Mouse (Mus musculus) liver, embryonic 15.5 days (tissue): ENCODE results near the gene Lmod2. TPM values are rescaled to one million over a fixed set of nuclear protein-coding genes. Genes with fewer than 3 reads are reported as not detected.

Experiments
- ATAC-seq: fragments of 200-750 bp; cut with Nextera tagmentation; 2 replicates; pipeline ENCODE4 v1.8.0; 2017; ENCODE audit warnings: moderate number of reproducible peaks, mild to moderate bottlenecking, moderate library complexity; ENCODE audit not compliant: insufficient read depth
- H3K27ac ChIP-seq: fragments of 300-500 bp; sonication (generic); replicated peaks from 2 replicates; pipeline ENCODE4 v1.5.1; 2015; ENCODE audit warnings: mild to moderate bottlenecking, inconsistent platforms
- H3K27me3 ChIP-seq: fragments of 300-500 bp; sonication (generic); 2 replicates; pipeline ENCODE4 v1.6.1; 2015; ENCODE audit warnings: mild to moderate bottlenecking, inconsistent platforms
- H3K36me3 ChIP-seq: fragments of 300-500 bp; sonication (generic); replicated peaks from 2 replicates; pipeline ENCODE4 v1.6.1; 2015; ENCODE audit warnings: moderate library complexity, mild to moderate bottlenecking, inconsistent platforms
- H3K4me1 ChIP-seq: fragments of 300-500 bp; sonication (generic); replicated peaks from 2 replicates; pipeline ENCODE4 v1.6.1; 2015; ENCODE audit warnings: inconsistent platforms
- H3K4me2 ChIP-seq: fragments of 300-500 bp; sonication (generic); 2 replicates; pipeline ENCODE4 v1.6.1; 2015; ENCODE audit warnings: moderate library complexity, mild to moderate bottlenecking, inconsistent platforms
- H3K4me3 ChIP-seq: fragments of 300-500 bp; sonication (generic); replicated peaks from 2 replicates; pipeline ENCODE4 v1.5.1; 2015; ENCODE audit warnings: mild to moderate bottlenecking, inconsistent platforms
- H3K9ac ChIP-seq: fragments of 300-500 bp; sonication (generic); 2 replicates; pipeline ENCODE4 v1.6.1; 2015; ENCODE audit warnings: moderate library complexity, mild to moderate bottlenecking, inconsistent platforms
- H3K9me3 ChIP-seq: fragments of 300-500 bp; sonication (generic); replicated peaks from 2 replicates; pipeline ENCODE4 v1.6.1; 2016; ENCODE audit warnings: inconsistent platforms
- WGBS: fragments of 180-500 bp; shearing (Covaris S2); methylation state at CpG from one replicate; pipeline ENCODE4 v1.1.7; 2015; ENCODE audit warnings: mixed read lengths; ENCODE audit not compliant: insufficient replicate concordance; 5-methylcytosine and 5-hydroxymethylcytosine counted together
- polyA plus RNA-seq: library from polyadenylated mRNA; unstranded; fragments of >200 nt; fragmentation: Nextera tagmentation; extraction: Ambion mirVana; gene quantifications from 2 replicates; pipeline ENCODE4 v1.2.1, GENCODE M21; 2015

Lmod2 gene
- polyA plus RNA-seq, 1 experiment from 2014 or later, result 0.35 TPM

DNA sequence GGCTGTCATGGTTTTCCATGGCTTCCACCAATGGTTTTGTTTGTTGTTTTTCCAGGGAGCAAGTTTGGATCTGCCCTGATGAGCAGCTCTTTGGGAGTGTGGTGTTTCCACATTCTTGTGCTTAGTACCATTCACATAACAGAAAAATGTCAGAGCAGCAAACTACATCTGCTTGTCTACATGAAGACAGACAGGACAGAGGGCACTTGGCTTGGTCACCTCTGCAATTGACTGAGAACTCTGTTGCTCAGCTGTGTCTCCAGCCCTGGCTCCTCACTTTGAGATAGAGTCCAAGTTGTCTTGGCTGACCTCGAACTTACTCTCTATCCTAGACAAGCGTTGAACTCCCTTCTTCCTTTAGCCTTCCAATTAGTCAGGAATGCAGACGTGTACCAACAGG lies 4.8 kb downstream of the Lmod2 start:
- no peaks in the 10 kb centered on the region for H3K36me3 ChIP-seq
- H3K4me1 ChIP-seq, result no peaks in the 10 kb centered on the region
- ATAC-seq, result no peak
- no peaks in the 10 kb centered on the region for H3K27me3 ChIP-seq
- no peak overlapping the region for H3K27ac ChIP-seq
- WGBS, result 52% methylated on average over 3 of the region's 3 CpGs
- H3K4me2 ChIP-seq, result no peak overlapping the region
- H3K9me3 ChIP-seq, result no peaks in the 10 kb centered on the region
- no peak overlapping the region for H3K9ac ChIP-seq
- no peak overlapping the region for H3K4me3 ChIP-seq

- no peaks in the 10 kb centered on the region for H3K9me3 ChIP-seq
- no peak for ATAC-seq
- WGBS, result 63% methylated on average over 5 of the region's 5 CpGs
Measured at GRCm38 (mm10) chr6:24602993-24603392, 5.4 kb downstream of the Lmod2 start.

DNA sequence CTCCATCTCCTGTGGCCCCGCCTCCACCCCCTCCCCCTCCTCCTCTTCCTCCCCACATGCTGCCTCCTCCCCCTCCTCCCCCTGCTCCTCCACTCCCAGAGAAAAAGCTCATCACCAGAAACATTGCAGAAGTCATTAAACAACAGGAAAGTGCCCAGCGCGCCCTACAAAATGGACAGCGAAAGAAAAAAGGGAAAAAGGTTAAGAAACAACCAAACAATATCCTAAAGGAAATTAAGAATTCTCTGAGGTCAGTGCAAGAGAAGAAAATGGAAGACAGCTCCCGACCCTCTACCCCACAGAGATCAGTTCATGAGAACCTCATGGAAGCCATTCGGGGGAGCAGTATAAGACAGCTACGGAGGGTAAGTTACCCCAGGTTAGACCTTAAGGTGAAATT lies 6.7 kb downstream of the Lmod2 start:
- no peaks in the 10 kb centered on the region for H3K4me1 ChIP-seq
- ATAC-seq, result no peak
- H3K9ac ChIP-seq, result no peak overlapping the region
- no peak overlapping the region for H3K27ac ChIP-seq
- no peaks in the 10 kb centered on the region for H3K9me3 ChIP-seq
- no peak overlapping the region for H3K4me3 ChIP-seq
- H3K4me2 ChIP-seq, result no peak overlapping the region
- WGBS, result 73% methylated on average over 7 of the region's 7 CpGs
- no peaks in the 10 kb centered on the region for H3K27me3 ChIP-seq
- no peaks in the 10 kb centered on the region for H3K36me3 ChIP-seq

More at GRCm38 (mm10) chr6:24602993-24603392, 5.4 kb downstream of the Lmod2 start:
- no peak overlapping the region for H3K27ac ChIP-seq
- no peaks in the 10 kb centered on the region for H3K27me3 ChIP-seq
- no peak overlapping the region for H3K9ac ChIP-seq
- H3K4me2 ChIP-seq, result no peak overlapping the region
- H3K4me1 ChIP-seq, result no peaks in the 10 kb centered on the region
- H3K36me3 ChIP-seq, result no peaks in the 10 kb centered on the region
- H3K4me3 ChIP-seq, result no peak overlapping the region

- H3K27me3 ChIP-seq, result no peaks in the 10 kb centered on the region
- no peaks in the 10 kb centered on the region for H3K4me1 ChIP-seq
- WGBS, result 67% methylated on average over 8 of the region's 8 CpGs
- no peak overlapping the region for H3K4me2 ChIP-seq
- no peak overlapping the region for H3K4me3 ChIP-seq
- ATAC-seq, result no peak
- H3K9ac ChIP-seq, result no peak overlapping the region
- no peaks in the 10 kb centered on the region for H3K36me3 ChIP-seq
- H3K27ac ChIP-seq, result no peak overlapping the region
- no peaks in the 10 kb centered on the region for H3K9me3 ChIP-seq
Measured at GRCm38 (mm10) chr6:24605631-24606030, 8.1 kb downstream of the Lmod2 start.

GRCm38 (mm10) chr6:24606512-24606911 lies 8.9 kb downstream of the Lmod2 start:
- Histone ChIP-seq H3K4me2 (no peak overlapping the region), H3K27me3 (no peaks in the 10 kb centered on the region), H3K4me1 (no peaks in the 10 kb centered on the region), H3K9ac (no peak overlapping the region), H3K27ac (no peak overlapping the region), H3K4me3 (no peak overlapping the region), H3K9me3 (no peaks in the 10 kb centered on the region), H3K36me3 (no peaks in the 10 kb centered on the region)
- WGBS, result 65% methylated on average over 10 of the region's 10 CpGs
- ATAC-seq, result no peak

DNA sequence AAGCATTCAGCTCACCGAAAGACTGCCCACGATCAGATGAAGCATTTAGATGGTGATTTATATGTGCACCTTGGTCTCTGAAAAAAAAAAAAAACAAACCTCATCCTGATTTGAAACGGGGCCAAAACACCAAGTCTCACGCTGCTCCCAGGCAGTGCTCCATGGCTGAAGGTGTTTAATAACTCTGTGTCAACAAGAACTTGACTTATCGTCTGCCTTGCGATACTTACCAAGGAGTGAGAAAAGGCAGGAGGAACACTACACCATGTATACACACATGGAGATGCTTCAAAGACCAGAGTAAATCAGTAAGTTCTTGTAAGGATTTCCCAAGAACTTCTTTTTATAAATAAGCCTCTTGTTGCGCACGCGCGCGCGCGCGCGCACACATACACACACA lies 10.0 kb downstream of the Lmod2 start:
- no peaks in the 10 kb centered on the region for H3K4me1 ChIP-seq
- no peak overlapping the region for H3K4me2 ChIP-seq
- H3K27ac ChIP-seq, result no peak overlapping the region
- H3K9ac ChIP-seq, result no peak overlapping the region
- no peak overlapping the region for H3K4me3 ChIP-seq
- no peaks in the 10 kb centered on the region for H3K27me3 ChIP-seq
- ATAC-seq, result no peak
- peaks cover 3% of the 10 kb centered on the region; the same call in 1 of the 2 replicates for H3K36me3 ChIP-seq
- WGBS, result 86% methylated on average over 15 of the region's 15 CpGs
- H3K9me3 ChIP-seq, result no peaks in the 10 kb centered on the region

DNA sequence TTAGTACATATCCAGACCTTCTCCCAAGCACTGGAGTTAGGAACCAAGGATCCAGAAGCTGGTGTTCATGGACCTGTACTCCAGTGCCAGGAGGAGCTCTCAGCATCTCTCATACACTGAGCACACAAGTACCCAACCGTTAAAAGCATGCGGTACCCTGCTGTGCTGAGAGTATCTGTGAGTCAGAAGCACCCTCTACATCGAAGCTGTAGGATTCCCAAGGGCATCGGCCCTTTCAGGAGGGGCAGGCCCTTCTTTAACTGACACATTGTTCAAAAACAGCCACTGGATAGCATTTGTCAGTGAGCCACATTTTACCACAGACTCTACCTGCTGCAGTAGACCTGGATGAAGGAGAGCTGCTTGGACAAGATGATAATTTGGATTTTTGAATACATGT lies 10.6 kb downstream of the Lmod2 start:
- 71% methylated on average over 4 of the region's 4 CpGs for WGBS
- H3K4me2 ChIP-seq, result no peak overlapping the region
- H3K27me3 ChIP-seq, result no peaks in the 10 kb centered on the region
- H3K9ac ChIP-seq, result no peak overlapping the region
- H3K27ac ChIP-seq, result no peak overlapping the region
- no peak overlapping the region for H3K4me3 ChIP-seq
- no peaks in the 10 kb centered on the region for H3K9me3 ChIP-seq
- no peak for ATAC-seq
- peaks cover 7% of the 10 kb centered on the region for H3K36me3 ChIP-seq
- H3K4me1 ChIP-seq, result no peaks in the 10 kb centered on the region

- Histone ChIP-seq H3K4me2 (no peak overlapping the region), H3K9me3 (no peaks in the 10 kb centered on the region), H3K4me3 (no peak overlapping the region), H3K4me1 (no peaks in the 10 kb centered on the region), H3K9ac (no peak overlapping the region), H3K36me3 (peaks cover 12% of the 10 kb centered on the region), H3K27me3 (no peaks in the 10 kb centered on the region), H3K27ac (no peak overlapping the region)
- no peak for ATAC-seq
- WGBS, result 71% methylated on average over 3 of the region's 3 CpGs
Measured at GRCm38 (mm10) chr6:24608682-24609081, 11.1 kb downstream of the Lmod2 start.

GRCm38 (mm10) chr6:24609531-24609930 lies 12.0 kb downstream of the Lmod2 start:
- H3K36me3 ChIP-seq, result peaks cover 18% of the 10 kb centered on the region
- WGBS, result 60% methylated on average over 4 of the region's 4 CpGs
- H3K4me1 ChIP-seq, result no peaks in the 10 kb centered on the region
- no peak overlapping the region for H3K4me2 ChIP-seq
- H3K4me3 ChIP-seq, result no peak overlapping the region
- no peak overlapping the region for H3K9ac ChIP-seq
- H3K27me3 ChIP-seq, result no peaks in the 10 kb centered on the region
- no peaks in the 10 kb centered on the region for H3K9me3 ChIP-seq
- no peak for ATAC-seq
- H3K27ac ChIP-seq, result no peak overlapping the region

- H3K9me3 ChIP-seq, result no peaks in the 10 kb centered on the region
- H3K27ac ChIP-seq, result no peak overlapping the region
- H3K36me3 ChIP-seq, result peaks cover 27% of the 10 kb centered on the region
- H3K9ac ChIP-seq, result no peak overlapping the region
- no peak overlapping the region for H3K4me2 ChIP-seq
- WGBS, result 67% methylated on average over 4 of the region's 4 CpGs
- ATAC-seq, result no peak
- no peaks in the 10 kb centered on the region for H3K4me1 ChIP-seq
- H3K4me3 ChIP-seq, result no peak overlapping the region
- H3K27me3 ChIP-seq, result no peaks in the 10 kb centered on the region
Measured at GRCm38 (mm10) chr6:24610358-24610757, 12.8 kb downstream of the Lmod2 start.

DNA sequence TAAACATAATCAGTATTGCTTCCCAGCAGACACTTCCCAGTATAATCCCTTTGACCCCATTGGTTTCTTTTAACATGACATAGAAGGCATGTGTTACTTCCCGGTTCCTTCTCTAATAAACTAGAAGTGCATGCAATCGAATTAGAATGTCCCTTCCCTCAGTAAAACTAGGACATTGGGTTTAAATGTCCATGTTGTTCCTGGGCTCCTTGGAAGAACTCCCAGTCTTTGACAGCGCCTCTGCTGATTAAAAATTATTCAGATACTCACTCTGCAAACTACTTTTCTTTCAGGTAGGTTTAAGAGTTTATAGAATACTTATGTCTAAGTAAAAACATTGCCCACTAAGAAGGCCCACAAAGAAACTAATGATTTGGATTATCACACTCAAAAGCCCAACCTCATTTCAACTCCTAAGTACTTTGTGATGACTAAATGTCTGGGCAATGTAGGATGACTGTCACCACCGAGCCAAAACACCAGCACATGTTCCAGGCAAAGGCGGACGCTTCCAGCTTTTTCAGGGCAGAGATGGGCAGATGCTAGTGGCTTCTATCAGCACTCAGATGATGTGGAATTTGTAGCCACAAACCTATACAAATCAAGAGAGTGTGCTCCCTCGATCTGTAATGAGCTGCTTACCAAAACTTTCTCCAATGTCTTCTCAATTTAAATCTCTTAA lies 14.7 kb downstream of the Lmod2 start:
- no peak overlapping the region for H3K4me2 ChIP-seq
- no peaks in the 10 kb centered on the region for H3K27me3 ChIP-seq
- no peaks in the 10 kb centered on the region for H3K9me3 ChIP-seq
- H3K27ac ChIP-seq, result no peak overlapping the region
- H3K4me3 ChIP-seq, result no peak overlapping the region
- WGBS, result 75% methylated on average over 7 of the region's 7 CpGs
- no peak for ATAC-seq
- peaks cover 40% of the 10 kb centered on the region for H3K36me3 ChIP-seq
- H3K9ac ChIP-seq, result no peak overlapping the region
- no peaks in the 10 kb centered on the region for H3K4me1 ChIP-seq

- Histone ChIP-seq H3K27ac (no peak overlapping the region), H3K9me3 (no peaks in the 10 kb centered on the region), H3K9ac (no peak overlapping the region), H3K36me3 (peaks cover 51% of the 10 kb centered on the region), H3K4me1 (no peaks in the 10 kb centered on the region), H3K27me3 (no peaks in the 10 kb centered on the region), H3K4me2 (no peak overlapping the region), H3K4me3 (no peak overlapping the region)
- WGBS, result 88% methylated on average over 6 of the region's 6 CpGs
- ATAC-seq, result no peak
Measured at GRCm38 (mm10) chr6:24613346-24613745, 15.8 kb downstream of the Lmod2 start.
